Mouse (Mus musculus) hindlimb bud, embryonic 11.5 days (tissue): ENCODE measurements around the gene Rassf8.

ENCODE experiments used
- DNase-seq: peaks from one replicate; pipeline ENCODE4 v3.0.0-alpha.2; 2012; ENCODE audit warnings: low read depth, low spot score; ENCODE audit errors: extremely low spot score

Gene Rassf8

DNA sequence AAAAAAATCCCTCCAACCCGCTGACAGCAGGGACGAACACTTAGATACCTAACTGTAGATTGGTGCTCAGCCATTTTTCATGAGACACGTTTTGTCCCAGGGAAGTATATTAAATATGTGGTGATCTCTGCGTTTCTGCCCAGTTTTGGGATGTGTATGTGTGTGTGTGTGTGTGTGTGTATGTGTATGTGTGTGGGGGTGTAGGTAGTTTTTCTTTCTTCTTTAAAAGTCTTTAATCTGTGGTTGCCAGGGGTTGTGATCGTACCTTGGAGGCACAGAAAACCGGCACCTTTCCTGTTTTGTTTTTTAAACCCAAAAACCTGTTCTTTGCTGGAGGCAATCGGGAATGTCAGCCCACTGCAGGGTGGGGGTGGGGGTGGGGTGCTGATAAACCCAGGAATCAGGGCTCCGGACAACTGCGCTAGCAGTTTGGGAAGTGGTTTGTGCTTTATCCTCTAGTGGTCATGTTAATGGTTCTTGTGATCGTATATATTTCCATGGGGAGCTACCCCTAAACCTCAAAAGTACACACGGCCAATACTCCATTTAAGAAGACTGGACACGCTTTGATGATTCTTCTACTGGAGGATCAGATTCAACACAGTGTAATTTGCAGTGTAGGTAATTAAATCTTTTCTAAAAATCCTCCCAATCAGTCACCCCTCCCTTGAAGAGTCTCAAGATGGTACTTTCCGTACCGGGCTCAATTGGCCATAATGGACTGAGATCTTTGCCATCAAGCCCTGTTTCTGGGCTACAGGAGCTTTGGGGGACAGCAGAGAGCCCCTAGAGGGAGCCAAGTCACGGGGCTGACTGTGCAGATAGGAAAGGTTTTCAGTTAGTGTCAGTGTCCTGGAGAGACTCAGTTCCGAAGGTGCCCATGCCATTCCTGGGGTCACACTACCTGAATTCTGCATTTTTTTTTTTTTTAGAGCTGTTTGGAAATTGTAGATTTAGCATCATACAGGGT lies 1.4 kb downstream of the Rassf8 start:
- DNase-seq = no peak

DNA sequence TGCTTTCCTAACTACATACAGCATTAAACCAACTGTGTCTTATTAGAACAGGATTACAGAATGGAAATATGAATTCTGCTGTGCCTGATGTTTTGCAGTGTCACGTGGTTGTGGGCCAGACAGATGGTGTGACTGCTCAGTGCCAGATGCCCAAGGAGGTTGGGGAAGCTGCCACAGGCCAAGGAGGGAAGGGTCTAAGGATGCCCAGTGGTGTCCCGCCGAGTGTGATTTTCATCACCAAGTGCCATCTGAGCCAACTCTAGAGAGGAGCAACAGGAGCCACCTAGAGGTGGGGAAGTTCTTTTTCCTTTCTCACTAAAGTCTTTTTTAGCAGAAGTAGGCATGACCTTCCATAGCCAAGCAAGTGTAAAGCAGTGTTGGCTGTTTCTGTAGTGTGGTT lies 3.8 kb downstream of the Rassf8 start:
- no peak for DNase-seq

DNA sequence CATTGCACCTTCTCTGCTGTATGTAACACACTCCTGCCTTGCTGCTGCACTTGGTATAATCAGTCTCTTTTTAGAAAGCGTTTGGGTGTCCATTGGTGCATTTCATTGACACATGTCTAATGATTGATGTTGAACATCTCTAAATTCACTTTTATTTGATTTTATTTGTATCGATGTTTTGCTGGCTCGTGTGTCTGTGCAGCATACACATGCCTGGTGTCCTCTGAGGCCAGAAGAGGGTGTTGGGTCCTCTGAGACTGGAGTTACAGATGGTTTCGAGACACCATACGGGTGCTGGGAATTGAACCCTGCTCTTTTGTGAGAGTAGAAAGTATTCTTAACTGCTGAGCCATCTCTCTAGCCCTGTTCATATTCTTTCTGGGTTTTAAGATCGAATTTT lies 6.7 kb downstream of the Rassf8 start:
- DNase-seq = no peak

DNA sequence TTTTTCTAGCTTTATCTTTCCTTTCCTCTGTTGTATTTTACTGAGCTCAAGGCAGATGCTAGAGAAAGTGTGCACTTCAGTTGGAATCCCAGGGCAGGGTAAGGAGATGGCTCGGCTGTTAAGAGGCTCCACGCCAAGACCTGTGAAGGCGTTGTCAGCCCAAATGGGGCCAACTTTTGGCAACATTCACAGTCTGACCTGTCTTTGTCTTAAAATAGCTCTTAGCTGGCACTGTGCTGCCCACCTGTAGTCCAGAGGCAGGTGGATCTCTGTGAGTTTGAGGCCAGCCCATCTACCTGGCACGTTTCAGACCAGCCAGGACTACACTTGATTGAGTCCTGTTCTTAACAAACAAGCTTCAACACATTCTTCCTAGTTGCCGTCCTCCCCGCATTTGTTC lies 7.9 kb downstream of the Rassf8 start:
- DNase-seq = no peak

DNA sequence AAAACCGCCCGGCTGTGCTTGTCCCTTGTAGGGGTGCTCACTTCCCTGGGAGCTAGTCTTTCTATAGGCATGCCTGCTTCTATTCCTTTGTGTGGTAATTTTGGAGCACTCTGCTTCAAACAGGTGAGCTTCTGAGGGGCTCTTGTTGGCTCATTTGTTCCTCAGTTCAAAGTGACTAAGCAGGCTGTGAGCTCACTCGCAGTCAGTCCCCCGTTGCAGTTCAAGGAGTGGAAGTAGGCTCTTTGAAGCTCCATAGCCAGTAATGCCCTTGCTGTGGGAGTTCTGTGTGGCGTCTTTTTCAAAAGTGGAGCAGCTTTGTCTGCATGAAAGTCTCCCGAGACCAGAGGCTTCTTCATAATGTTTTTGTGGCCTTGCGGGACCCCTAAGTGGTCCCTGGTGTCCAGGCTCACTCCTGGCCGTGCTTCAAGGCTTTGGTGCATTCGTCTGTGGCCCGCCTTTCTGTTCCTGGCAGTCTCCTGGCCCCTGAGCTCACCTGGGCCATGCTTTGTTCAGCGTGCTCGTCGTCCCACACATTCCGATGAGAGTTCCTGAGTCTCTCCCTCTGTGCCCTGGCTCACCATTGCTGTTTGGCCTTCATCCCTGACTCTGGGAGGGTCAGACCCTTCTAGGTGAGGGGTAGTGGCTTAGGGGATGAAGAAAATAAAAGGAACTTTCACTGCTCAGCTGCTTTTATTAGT lies 9.5 kb downstream of the Rassf8 start:
- no peak for DNase-seq

DNA sequence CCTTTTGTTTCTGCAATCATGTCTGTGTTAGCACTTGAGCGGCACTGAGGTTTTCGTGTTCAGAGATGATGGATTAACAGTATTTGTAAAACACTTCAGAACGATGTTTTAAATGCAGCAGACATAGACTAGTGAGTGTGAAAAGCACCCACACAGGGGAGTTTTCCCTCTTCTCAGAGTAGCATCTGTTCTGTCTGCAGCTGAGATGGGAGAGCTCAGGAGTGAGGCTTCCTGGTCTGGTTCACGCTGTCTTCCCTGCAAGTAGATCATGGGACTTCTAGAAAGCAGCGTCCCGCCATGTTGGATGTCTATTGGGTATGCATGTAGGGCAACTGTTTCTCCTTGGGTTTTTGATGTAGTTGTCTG lies 10.1 kb downstream of the Rassf8 start:
- DNase-seq = no peak

DNA sequence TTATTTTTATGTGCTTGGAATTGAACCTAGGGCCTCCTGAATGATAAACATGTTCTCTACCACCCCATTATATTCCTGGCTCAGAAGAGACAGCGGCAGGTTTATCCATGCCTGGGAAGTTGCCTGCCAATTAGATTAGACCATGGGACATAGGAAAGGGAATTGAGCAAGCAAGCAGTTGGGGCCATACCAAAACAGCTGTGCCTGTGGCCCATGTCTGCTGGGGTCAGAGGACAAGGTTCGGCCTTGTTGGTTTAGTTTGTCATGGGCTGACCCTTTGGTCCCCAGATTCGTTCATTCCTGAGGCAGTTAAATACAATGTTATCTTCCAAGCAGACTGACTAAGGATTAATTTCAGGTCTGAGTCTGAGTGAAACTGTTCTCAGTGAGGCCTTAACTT lies 10.8 kb downstream of the Rassf8 start:
- no peak for DNase-seq

DNA sequence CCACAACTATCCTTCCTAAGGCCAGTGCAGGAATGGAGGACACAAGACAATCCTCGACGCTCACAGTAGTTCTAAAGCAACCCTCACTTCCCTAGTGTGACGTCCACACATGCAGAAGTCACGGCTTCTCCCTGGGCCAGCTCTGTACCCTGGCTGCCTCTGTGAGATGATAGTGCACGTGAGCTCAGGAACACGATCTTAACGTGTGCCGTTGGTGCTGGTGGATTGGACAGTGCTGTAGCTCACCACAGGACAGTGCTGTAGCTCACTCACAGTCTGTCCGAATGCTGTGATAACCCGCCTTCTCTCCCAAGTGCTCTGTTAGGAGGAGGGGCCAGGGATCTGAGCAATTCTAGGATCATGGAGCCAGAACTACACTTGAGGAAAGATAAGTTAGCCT lies 12.1 kb downstream of the Rassf8 start:
- DNase-seq = no peak

DNA sequence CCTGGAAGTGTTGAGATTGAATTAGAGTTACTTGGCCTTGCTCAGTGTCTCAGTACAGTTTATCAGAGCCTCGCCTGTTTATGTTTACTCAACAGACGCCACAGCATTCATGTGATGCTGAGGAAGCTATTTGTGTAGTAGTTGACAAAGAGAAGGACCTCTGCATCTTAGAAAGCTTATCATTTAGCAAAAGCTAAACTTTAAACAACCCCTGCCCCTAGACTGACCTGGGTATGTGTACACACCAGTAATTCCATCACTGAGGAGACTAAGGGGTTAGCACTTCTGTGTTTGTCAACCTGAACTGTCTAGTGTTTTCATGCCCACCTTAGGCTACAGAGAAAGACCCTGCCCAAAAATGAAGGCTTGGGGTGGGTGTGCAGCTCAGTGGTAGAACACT lies 12.9 kb downstream of the Rassf8 start:
- no peak for DNase-seq

DNA sequence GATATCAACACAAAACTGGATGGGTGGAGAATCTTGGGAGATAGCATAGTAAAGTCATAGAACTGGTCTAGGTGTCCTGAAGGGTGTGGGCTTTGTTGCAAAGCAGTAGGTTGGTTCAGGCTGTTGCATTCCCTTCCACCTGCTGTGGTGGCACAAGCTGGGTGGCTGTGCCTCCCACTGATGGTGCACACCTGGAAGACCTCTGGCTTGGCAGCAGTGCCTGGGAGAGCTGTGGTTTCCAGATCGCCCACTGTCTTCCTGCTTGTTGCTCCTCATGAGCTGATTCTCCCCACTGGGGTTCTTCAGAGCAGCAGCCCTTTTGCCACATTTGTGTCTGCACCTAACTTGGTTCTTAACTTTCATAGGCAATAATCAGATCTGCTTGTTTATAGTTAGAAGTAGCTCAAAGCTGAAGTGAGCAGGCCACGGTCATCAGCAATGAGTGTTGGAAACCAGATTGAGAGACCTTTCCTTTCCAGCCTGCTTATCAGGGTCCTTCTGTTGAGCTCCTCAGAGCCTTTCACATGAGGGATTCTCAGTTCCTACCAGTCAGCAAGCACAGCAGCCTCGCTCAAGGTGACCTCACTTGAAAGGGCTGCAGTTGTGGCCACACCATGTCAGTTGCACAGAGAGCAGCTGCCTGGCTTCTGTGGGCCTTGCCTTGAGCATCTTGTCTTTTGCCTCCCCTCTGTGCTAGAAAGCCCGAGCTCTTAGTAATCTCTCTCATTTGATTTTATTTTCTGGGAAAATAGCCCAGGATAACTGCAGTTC lies 13.9 kb downstream of the Rassf8 start:
- DNase-seq = no peak

DNA sequence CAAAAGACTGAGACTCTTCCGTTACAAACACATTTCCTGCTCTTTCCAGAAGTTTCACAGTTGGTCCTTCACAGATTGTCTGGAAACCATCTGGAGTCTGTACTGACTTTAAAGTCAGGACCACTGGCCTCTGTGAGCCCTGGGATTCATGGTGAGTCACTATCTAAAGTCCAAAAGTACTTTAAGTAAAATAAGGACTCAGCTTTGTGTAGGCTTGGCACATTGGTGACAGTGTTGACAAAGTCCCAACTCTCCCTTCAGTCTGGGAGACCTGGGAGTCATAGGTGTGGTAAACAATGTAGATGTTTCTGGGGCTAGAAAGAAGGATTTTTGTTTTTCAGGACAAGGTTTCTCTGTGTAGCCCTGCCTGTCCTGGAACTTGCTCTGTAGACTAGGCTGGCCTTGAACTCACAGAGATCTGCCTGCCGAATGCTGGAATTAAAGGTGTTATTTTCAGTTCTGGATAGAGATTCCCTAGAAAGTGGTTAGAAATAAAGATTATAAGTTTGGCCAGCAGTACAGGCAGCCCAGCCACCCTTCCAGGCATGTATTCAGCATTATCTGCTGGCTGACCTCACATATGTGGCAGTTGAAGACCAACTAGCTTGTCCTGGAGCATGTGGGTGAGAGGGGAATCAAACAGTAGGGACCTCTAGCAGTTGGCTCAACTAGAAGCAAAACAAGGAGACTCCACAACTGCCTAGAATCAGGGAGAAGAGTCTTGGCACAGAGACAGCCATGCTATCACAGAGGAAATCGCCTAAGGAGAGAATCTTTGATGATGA lies 14.8 kb downstream of the Rassf8 start:
- DNase-seq = no peak

DNA sequence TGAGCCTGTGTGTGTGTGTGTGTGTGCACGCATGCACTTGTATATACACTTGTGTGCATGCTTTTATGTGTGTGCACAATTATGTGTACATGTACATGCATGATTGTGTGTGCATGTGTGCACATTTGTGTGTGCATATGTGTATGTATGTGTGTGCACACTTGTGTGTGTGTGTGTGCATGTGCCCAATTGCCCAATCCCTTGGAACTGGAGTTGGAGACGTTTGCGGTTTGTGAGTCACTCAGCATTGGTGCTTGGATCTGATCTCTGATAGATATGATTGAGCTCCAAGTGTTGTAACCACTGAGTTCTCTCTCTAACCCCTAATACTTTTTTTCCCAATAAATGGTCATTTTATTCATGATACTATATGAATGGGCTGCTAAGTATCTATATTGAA lies 15.5 kb downstream of the Rassf8 start:
- no peak for DNase-seq

DNA sequence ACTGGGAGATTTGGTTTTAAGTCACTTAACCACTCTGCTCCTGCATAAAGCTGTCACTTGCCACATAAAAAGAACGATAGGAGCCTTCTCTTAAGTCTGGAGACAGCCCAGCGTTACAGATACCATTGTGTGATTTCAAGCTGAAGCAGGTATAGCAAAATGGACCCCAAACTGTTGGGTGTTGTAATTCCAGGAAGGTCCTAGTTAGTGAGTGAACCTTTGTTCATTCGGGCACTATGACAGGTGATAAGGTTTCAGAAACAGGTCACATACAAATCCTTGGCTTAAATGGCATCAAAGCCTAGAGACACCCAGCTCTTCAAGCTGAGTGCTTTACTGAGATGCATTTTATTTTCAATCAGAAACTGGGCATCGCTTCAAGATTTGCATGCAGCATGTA lies 16.5 kb downstream of the Rassf8 start:
- no peak for DNase-seq

DNA sequence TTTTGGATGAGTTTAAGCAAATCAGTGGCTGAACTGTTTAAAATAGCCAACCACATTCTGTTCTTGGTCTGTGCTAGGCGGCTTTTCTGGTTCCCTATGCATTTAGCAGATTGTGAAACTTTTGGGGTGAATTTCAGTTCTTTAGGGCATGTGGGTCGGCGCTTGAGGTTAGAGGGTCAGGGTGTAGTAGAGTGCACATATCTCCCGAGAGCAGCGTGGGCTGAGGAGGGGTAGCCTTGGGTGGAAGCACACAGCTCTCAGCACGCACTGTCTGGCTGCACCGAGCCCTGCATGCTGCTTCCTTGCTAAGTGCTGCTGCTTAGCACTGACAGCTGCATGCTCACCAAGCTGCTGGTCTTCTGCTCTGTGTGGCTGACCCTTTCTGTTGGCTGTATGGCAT lies 18.5 kb downstream of the Rassf8 start:
- no peak for DNase-seq

DNA sequence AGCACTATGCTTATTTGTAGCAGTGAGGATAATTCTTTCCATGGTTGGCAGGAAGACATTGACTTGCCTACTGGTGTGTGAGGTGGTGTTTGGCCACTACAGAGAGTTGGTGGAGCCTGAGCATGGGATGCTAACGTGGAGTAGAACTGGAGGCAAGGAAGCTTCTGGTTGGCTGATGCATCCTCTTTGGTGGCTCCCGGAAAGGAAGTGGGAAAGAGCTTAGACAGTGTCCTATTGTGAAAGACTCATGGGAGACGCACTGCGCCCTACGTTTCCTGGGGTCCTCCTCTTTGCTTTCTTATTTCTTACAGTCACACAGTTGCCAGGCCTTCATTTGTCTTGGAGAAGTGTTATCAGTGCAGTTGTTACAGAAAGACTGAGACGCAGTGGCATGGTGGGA lies 20.4 kb downstream of the Rassf8 start:
- DNase-seq = no peak

DNA sequence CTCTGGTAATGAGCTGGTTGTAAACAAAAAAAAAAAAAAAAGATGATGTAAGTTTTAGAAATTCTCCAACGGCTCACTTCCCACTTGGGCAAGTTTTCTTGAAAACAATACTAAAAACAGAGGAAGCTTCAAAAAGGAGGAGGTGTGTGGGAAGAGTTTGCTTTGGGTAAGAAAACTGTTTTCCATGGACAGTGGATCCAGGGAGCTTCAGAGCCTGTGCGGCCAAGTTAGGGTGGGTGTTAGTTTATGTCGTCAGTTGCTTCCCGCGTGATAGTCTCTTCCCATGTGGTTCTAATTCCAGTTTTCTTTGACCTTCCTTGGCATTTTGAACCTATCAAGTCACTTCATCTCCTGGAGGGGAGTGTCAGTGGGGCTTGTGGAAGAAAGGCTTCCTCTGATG lies 21.1 kb downstream of the Rassf8 start:
- no peak for DNase-seq

DNA sequence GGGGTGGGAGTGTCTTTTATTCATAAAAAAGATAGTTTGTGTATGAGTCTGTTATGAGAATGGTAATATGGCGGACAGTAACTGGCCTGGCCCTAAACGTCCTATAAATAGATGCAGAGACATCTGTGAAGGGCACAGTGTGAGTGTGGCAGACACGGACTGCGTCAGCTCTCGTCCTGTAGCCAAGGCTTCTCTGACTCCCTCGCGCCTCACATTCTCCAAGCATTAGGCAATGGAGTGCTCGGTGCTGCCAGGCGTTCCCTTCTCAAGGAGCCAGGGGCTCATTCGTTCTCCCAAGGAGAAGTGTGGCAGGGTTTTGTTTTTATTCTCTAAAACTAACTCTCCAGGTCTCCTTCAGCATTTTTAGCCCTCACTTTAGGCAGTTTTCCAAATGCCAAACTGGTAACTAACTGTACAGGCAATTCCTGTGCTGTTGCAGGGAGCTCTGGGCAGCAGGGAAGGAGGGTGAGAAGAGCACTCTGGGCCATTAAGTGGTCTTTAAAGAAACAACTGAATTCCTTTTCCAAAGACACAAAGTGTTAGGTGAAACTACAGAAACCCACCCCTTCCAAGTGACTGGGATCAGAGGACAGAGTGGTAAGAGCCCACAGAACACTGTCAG lies 22.2 kb downstream of the Rassf8 start:
- no peak for DNase-seq

DNA sequence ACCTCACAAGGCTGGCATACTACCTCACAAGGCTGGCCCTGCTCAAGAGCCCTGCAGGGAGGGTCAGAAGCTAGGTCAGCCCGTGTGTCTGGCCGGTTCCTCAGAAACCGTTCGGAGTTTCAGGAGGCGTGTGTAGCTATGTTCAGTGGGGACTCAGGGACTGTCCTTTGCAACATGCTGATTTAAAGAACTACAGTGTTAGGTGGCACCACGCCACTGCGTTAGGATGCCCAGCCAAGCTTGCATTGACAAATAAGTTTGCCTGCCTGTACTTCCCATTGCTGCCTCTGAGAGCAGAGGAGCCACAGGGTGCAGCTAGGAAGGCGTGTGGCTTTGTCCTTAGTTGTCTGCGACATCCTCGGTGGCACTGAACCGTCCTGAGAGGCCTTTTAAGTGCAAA lies 23.3 kb downstream of the Rassf8 start:
- no peak for DNase-seq

DNA sequence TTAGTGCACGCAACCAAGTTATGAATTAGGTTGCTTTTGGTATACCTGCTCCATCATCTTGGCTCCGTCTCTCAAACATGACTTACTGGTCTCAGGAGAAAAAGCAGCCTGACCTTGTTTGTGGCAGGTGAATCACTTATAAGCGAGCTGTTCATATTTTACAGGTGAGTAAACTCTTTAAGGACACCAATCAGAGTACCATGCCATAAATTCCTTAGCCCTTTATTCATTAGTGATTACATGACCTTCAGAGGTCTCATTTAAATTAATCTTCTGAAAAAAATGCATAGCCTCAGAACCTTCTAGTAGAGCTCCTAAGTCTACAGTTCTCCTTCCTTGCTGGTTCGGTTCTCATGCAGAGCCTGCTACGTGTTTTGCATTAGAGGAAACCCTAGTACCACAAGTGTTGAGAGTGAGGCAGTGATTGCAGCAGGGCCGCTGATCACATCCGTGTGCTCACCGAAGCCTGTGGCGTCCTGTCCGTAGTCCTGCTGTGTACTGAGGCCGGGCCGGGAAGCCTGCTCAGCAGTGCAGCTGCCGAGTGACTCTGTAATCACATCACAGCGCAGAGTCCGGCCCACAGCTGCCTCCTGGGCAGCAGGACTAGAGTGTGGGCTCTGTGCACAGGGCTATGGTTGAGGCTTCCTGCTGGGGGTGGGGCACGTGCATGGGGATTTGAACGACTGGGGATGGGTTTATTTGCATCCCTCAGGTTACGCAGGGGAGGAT lies 23.9 kb downstream of the Rassf8 start:
- no peak for DNase-seq

DNA sequence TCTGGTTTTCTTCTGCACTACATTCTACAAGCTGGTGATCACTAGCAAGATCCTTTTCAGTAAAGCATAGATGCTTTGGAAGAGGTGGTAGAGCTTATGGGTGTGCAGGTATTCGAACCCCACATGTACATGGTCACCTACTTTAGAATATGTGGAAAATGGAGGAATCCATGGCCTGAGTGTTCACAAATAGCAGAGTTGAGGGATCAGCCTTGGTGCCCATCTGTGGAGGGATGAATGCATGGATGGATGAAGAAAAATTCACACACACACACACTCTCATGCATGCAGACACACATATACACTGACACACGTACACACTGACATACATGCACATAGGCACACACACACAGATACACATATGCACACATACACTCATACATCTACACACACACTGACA lies 27.9 kb downstream of the Rassf8 start:
- no peak for DNase-seq
